Mouse (Mus musculus): ENCODE results near the gene Lrrc57.

DNA sequence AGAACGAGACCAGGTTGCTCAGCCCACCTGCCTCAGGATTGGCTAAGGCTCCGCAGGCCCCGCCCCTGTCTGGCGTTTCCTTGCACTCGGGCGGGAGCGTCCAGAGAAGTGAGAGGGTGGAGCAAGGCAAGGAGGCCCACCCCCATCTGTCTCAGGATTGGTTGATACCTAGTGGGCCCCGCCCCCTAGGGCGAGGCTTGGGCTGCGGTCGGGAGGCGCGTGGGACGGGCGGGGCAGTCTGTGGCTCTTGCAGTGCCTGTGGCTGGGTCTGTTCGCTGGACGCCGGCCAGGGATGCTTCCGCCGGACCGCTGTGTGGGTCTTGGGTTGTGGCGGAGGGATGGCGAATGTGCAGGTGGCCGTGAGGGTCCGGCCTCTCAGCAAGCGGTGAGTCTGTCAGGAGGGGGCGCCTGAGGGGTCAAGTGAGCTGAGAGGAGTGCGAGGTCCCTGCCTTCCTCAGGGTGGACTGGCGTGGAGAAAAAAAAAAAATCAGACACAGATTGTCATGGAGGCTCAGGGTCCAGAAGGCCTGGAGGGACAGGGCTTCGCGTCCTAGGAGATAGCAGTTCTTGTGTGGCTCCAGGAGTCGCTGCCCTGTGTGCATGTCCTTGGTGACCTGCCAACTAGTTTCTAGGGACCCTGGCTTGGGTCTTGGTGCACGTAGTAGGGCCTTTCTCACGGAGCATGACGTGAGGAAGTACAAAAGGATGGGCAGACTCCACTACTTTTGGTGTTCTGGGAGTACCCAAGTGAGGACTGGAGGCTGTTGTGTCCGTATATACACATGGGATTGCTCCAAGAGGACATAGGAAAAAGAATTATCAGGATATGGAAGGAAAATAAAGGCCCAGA, 19.8 kb upstream of the Lrrc57 start, which contains the start of gene Stard9:
- peak; percentile 5; the same call in 1 of the 2 replicates for TF ChIP-seq CTCF (IDR thresholded peaks at IDR 0.05; ENCODE audit: extremely low read depth, insufficient read depth, low read length)
- TF ChIP-seq POLR2A (IDR thresholded peaks at IDR 0.05; ENCODE audit: extremely low read depth, insufficient read depth, low read length): no peak

All from cortical plate, adult 2 months (tissue).